Comparison of ENCODE assay signal across 8 mouse cellular contexts in the genomic region with DNA sequence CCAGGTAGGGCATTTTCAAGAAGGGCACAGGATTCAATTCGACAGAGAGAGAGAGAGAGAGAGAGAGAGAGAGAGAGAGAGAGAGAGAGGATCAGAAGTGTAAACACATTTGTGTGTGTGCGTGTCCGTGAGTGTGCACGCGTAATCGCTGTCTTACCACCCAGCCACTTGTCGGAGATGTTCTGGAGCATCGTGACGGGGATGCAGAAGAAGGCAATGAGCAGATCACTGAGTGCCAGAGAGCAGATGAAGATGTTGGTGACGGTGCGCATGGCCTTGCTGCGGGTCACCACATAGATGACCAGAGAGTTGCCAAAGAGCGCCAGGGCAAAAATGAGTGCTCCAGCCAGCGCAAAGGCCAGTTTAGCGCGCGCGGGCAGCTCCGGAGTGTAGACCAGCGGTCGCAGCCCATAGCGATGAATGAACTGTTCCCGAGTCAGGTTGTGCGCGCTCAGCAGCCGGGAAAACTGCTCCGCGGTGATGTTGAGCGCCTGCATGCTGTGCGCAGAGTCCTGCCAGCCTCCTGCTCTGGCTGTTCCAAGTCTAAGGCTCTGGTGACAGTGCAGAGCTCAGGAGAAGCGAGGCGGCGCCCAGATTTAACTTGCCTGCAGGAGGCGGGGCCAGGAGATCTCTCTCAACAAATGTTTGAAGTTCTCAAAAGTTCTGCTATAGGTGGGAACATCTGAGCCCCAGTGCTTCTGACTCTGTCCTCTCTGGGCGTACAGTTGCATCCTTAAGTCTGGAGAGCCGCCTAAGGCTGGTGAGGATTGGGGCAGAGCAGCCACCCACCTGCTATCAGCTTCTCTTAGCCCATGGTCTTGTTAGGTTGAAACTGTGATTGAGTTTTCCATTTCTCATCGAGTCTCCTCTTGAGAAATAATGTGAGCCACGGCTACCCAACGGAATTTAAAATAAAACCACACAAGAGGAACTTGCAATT. TPM values are rescaled to one million over a fixed set of nuclear protein-coding genes. Genes with fewer than 3 reads are reported as not detected.
DNase-seq lines count a peak whose midpoint lies in the region; ATAC-seq lines count a peak whose summit lies in the region.

A gene (minus strand): TSS at position 571 of the 940 bp plus-strand sequence.

- 0 out of 2 replicates have a peak, but pooled peaks cover 8% of the 10 kb centered on the region for H3K27me3 ChIP-seq in hindbrain, embryonic 16.5 days (replicated peaks; ENCODE audit: control insufficient read depth, insufficient read depth, low read length)
- H3K27me3 ChIP-seq in neural tube, embryonic 11.5 days (ENCODE audit: control insufficient read depth, insufficient read depth, low read length), result no peaks in the 10 kb centered on the region; the same call in none of the 2 replicates

- peak; percentile 9 to 26 for DNase-seq in layer of hippocampus, postnatal 10 days (ENCODE audit: low spot score in 2 of 2)
- DNase-seq in layer of hippocampus, adult 11-12 months (ENCODE audit: low spot score), result no peak
- peak; percentile 23 for DNase-seq in embryo, embryonic 9.5 days (ENCODE audit: extremely low spot score)
- peak; percentile 38 for DNase-seq in neural tube, embryonic 11.5 days (ENCODE audit: low spot score)
- DNase-seq in thymus, postnatal 0 days (ENCODE audit: low spot score), result no peak
- no peak for DNase-seq in cerebellum, postnatal 25 days
- no peak for DNase-seq in spleen, adult 12 weeks (ENCODE audit: low spot score)

- peak within 1 kb of the TSS; percentile 18 for H3K9ac ChIP-seq in hindbrain, embryonic 16.5 days (ENCODE audit: low read depth, low read length)
- H3K9ac ChIP-seq in neural tube, embryonic 11.5 days (ENCODE audit: low read length), result no peak within 1 kb of the TSS

- peak within 1 kb of the TSS; percentile 85 for H3K4me2 ChIP-seq in hindbrain, embryonic 16.5 days (ENCODE audit: low read length)
- H3K4me2 ChIP-seq in neural tube, embryonic 11.5 days (ENCODE audit: low read depth), result peak within 1 kb of the TSS; percentile 52

- H3K9me3 ChIP-seq in hindbrain, embryonic 16.5 days (ENCODE audit: control insufficient read depth, low read length), result no peaks in the 10 kb centered on the region
- no peaks in the 10 kb centered on the region for H3K9me3 ChIP-seq in neural tube, embryonic 11.5 days (ENCODE audit: control insufficient read depth, low read length)

- ATAC-seq in hindbrain, embryonic 16.5 days, result peak; percentile 88
- ATAC-seq in neural tube, embryonic 11.5 days (ENCODE audit: insufficient read depth, low FRiP score, low TSS enrichment), result no peak

- no peak within 1 kb of the TSS for H3K27ac ChIP-seq in hindbrain, embryonic 16.5 days (ENCODE audit: low read depth, low read length)
- no peak within 1 kb of the TSS for H3K27ac ChIP-seq in neural tube, embryonic 11.5 days (ENCODE audit: low read depth, low read length)

- H3K36me3 ChIP-seq in hindbrain, embryonic 16.5 days (ENCODE audit: control insufficient read depth, insufficient read depth, low read length), result no peaks in the 10 kb centered on the region
- no peaks in the 10 kb centered on the region for H3K36me3 ChIP-seq in neural tube, embryonic 11.5 days (ENCODE audit: control insufficient read depth, insufficient read depth, low read length)

- 6% methylated on average over 39 of the region's 39 CpGs for WGBS in hindbrain, embryonic 16.5 days
- WGBS in neural tube, embryonic 11.5 days, result 9% methylated on average over 39 of the region's 39 CpGs

- peaks cover 7% of the 10 kb centered on the region; the same call in 1 of the 2 replicates for H3K4me1 ChIP-seq in hindbrain, embryonic 16.5 days (ENCODE audit: control insufficient read depth, insufficient read depth, low read depth, low read length)
- no peaks in the 10 kb centered on the region for H3K4me1 ChIP-seq in neural tube, embryonic 11.5 days (ENCODE audit: control insufficient read depth, insufficient read depth, low read length)

- peak within 1 kb of the TSS; percentile 44 for H3K4me3 ChIP-seq in hindbrain, embryonic 16.5 days (ENCODE audit: low read length)
- peak within 1 kb of the TSS; percentile 15; the same call in 1 of the 2 replicates for H3K4me3 ChIP-seq in neural tube, embryonic 11.5 days (ENCODE audit: low read depth, low read length)

RNA-seq across cellular contexts. Expression of the gene that starts here (rescaled TPM):
- total RNA-seq in layer of hippocampus, postnatal 10 days (2021), result under 1 TPM; 0.47 to 0.98 TPM
- polyA plus RNA-seq in hindbrain, embryonic 16.5 days (2015; fragmentation: Nextera tagmentation; extraction: Ambion mirVana), result 1.9 and 2.2 TPM in 2 replicates
- not detected in 2 replicates for polyA plus RNA-seq in neural tube, embryonic 11.5 days (2014; fragmentation: Nextera tagmentation; extraction: Ambion mirVana)
- polyA plus RNA-seq in thymus, postnatal 0 days (2015; fragmentation: Nextera tagmentation; extraction: Ambion mirVana), result 1.3 and 2.0 TPM in 2 replicates

Comparison
In these comparisons a context has a peak if more than half of its experiments do, and no peak if none do; other contexts are left out.
1. Peak in DNase-seq in layer of hippocampus, postnatal 10 days; RNA of the gene not detected or under 1 TPM.
2. Peak in DNase-seq, H3K4me3 ChIP-seq and H3K4me2 ChIP-seq in neural tube, embryonic 11.5 days; RNA of the gene not detected or under 1 TPM.